Mouse (Mus musculus): Measurements from ENCODE around the gene Gm42517.

GRCm38 (mm10) chr5:108389744-108390143, 22.0 kb upstream of the Gm42517 start:
- no peak for TF ChIP-seq POLR2A (IDR thresholded peaks at IDR 0.05; ENCODE audit: low read depth, low read length)
- TF ChIP-seq CTCF (IDR thresholded peaks at IDR 0.05; ENCODE audit: borderline replicate concordance, insufficient read depth, low read length): no peak
